Mouse (Mus musculus) gastrocnemius, adult 8-10 months (tissue): ENCODE measurements around the gene Tnfrsf4. TPM values are rescaled to one million over a fixed set of nuclear protein-coding genes. Genes with fewer than 3 reads are reported as not detected.

Experiments
- DNase-seq, 2 experiments: peaks; one replicate each; pipeline ENCODE4 v3.0.0; 2022; ENCODE audit warnings: low spot score in 2 of 2
- total RNA-seq, 4 experiments: library from RNA; stranded (reverse); gene quantifications; 2 replicates each; pipeline ENCODE4 v1.2.4; 2022

The Tnfrsf4 gene
- total RNA-seq, 4 experiments from 2014 or later: 0.65 to 1.9 (median 1.4) TPM

- no peak for DNase-seq
These were observed 12.4 kb downstream of the Tnfrsf4 start, which contains the start of gene Tnfrsf18 for GRCm38 (mm10) chr4:156026013-156026412. Gene Tnfrsf18 (plus strand): TSS chr4:156026164.

GRCm38 (mm10) chr4:156028580-156028979, 14.9 kb downstream of the Tnfrsf4 start:
- no peak for DNase-seq

GRCm38 (mm10) chr4:156030651-156031118, 17.0 kb downstream of the Tnfrsf4 start:
- DNase-seq: no peak

GRCm38 (mm10) chr4:156031255-156031592, 17.6 kb downstream of the Tnfrsf4 start:
- no peak for DNase-seq

GRCm38 (mm10) chr4:156031593-156032391, 18.1 kb downstream of the Tnfrsf4 start:
- DNase-seq: peak; percentile 80 to 81

- DNase-seq: no peak
These were observed 19.2 kb downstream of the Tnfrsf4 start for GRCm38 (mm10) chr4:156032856-156033255.

GRCm38 (mm10) chr4:156033476-156034119, 20.0 kb downstream of the Tnfrsf4 start:
- peak in 1 of 2 experiments; percentile 31 for DNase-seq

GRCm38 (mm10) chr4:156034301-156034700, 20.7 kb downstream of the Tnfrsf4 start:
- no peak for DNase-seq

- no peak for DNase-seq
These were observed 21.3 kb downstream of the Tnfrsf4 start for GRCm38 (mm10) chr4:156034901-156035300.

- DNase-seq: no peak
These were observed 31.1 kb downstream of the Tnfrsf4 start for GRCm38 (mm10) chr4:156044754-156045153.

- DNase-seq: no peak
These were observed 36.1 kb downstream of the Tnfrsf4 start for GRCm38 (mm10) chr4:156049779-156050178.

- DNase-seq: no peak
These were observed 36.8 kb downstream of the Tnfrsf4 start for GRCm38 (mm10) chr4:156050391-156050980.

- DNase-seq: no peak
These were observed 39.5 kb downstream of the Tnfrsf4 start for GRCm38 (mm10) chr4:156053113-156053512.

- no peak for DNase-seq
These were observed 40.5 kb downstream of the Tnfrsf4 start for GRCm38 (mm10) chr4:156054130-156054529.

GRCm38 (mm10) chr4:156054606-156055005, 41.0 kb downstream of the Tnfrsf4 start:
- DNase-seq: no peak

GRCm38 (mm10) chr4:156055173-156055572, 41.5 kb downstream of the Tnfrsf4 start:
- DNase-seq: no peak

GRCm38 (mm10) chr4:156057702-156058101, 44.1 kb downstream of the Tnfrsf4 start:
- no peak for DNase-seq

GRCm38 (mm10) chr4:156058826-156059225, 45.2 kb downstream of the Tnfrsf4 start:
- no peak for DNase-seq

GRCm38 (mm10) chr4:156059261-156059660, 45.6 kb downstream of the Tnfrsf4 start, which contains the start of gene Ttll10:
Gene Ttll10 (minus strand): TSS chr4:156059414.
- DNase-seq: no peak

- DNase-seq: no peak
These were observed 46.1 kb downstream of the Tnfrsf4 start for GRCm38 (mm10) chr4:156059713-156060112.

- no peak for DNase-seq
These were observed 50.3 kb downstream of the Tnfrsf4 start for GRCm38 (mm10) chr4:156063861-156064509.

- no peak for DNase-seq
These were observed 50.9 kb downstream of the Tnfrsf4 start for GRCm38 (mm10) chr4:156064510-156064897.
